Mouse (Mus musculus): ENCODE results near the gene Nop53. TPM values are rescaled to one million over a fixed set of nuclear protein-coding genes. Genes with fewer than 3 reads are reported as not detected.
"Not testable (repeated sequence)": the region's sequence is repeated elsewhere in the genome, so short reads cannot be mapped to it uniquely, and the experiment has no call there.

The Nop53 gene
- total RNA-seq, 2 experiments from 2014 or later, result 104 TPM

GRCm38 (mm10) chr7:15933437-15934359, 12.2 kb downstream of the Nop53 start:
- no peak for DNase-seq (ENCODE audit: extremely low spot score in 1 of 2, low spot score in 2 of 2)

GRCm38 (mm10) chr7:15931635-15932034, 14.2 kb downstream of the Nop53 start:
- DNase-seq (ENCODE audit: extremely low spot score in 1 of 2, low spot score in 2 of 2), result no peak
- intact Hi-C loops (cut with DNase I), result no loop called here

More at GRCm38 (mm10) chr7:15933437-15934359, 12.2 kb downstream of the Nop53 start:
- intact Hi-C loops (cut with DNase I), result no loop called here

GRCm38 (mm10) chr7:15930543-15930942, 15.3 kb downstream of the Nop53 start:
- no peak for DNase-seq (ENCODE audit: extremely low spot score in 1 of 2, low spot score in 2 of 2)
- intact Hi-C loops (cut with DNase I), result no loop called here

- DNase-seq (ENCODE audit: extremely low spot score in 1 of 2, low spot score in 2 of 2), result peak in 1 of 2 experiments; percentile 67
- intact Hi-C loops (cut with DNase I), result no loop called here
Observed at GRCm38 (mm10) chr7:15929910-15930309, 16.0 kb downstream of the Nop53 start.

- DNase-seq (ENCODE audit: extremely low spot score in 1 of 2, low spot score in 2 of 2), result peak; percentile 90 to 96
- intact Hi-C loops (cut with DNase I), result no loop called here
Observed at GRCm38 (mm10) chr7:15922220-15922773, 23.6 kb downstream of the Nop53 start, which contains the start of gene Selenow. Gene Selenow (minus strand): TSS chr7:15922402.

DNA sequence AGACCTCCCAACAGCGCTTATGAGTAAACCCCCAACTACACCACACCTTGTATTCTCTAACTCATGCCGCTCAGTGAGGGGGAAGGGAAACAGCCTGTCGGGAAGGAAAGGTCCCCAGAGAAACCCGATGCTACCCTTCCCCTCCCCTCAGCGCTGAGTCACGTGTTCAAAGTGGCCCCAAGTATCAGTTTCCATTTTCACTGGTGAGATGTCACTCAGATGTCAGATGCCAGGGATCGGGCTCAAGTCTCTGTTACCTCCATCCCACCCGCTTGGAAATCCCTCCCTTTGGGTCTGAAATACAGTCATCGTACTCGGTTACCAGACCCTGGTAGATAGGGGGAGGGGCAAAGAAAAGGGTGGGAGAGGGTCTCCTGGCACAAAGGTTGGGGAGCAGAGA, 24.1 kb downstream of the Nop53 start:
- peak in 1 of 2 experiments; percentile 45 for DNase-seq (ENCODE audit: extremely low spot score in 1 of 2, low spot score in 2 of 2)

GRCm38 (mm10) chr7:15920645-15921190, 25.2 kb downstream of the Nop53 start:
- intact Hi-C loops (cut with DNase I), result no loop called here

More for the DNA sequence above, 24.1 kb downstream of the Nop53 start:
- intact Hi-C loops (cut with DNase I), result no loop called here

DNA sequence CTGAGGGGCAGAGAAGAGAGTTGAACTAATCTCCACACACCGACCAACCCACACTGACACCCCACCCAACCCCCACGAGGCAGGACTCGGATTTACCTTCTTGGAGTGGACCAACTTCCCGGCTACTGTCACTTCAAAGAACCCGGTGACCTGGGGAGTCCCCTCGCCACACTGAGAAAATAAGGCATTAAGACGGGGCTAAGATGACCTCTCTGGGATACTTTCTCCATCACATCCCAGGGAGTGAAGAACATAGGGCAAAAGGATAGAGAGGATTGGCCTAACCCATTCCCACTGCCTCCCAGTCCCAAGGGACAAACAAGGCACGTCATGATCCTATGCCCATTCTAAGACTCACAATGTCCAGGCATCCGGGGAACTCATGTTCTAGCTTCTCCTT, 25.9 kb downstream of the Nop53 start:
- intact Hi-C loops (cut with DNase I), result no loop called here

More at GRCm38 (mm10) chr7:15920645-15921190, 25.2 kb downstream of the Nop53 start:
- DNase-seq (ENCODE audit: extremely low spot score in 1 of 2, low spot score in 2 of 2), result no peak

GRCm38 (mm10) chr7:15918371-15918770, 27.5 kb downstream of the Nop53 start:
- DNase-seq (ENCODE audit: extremely low spot score in 1 of 2, low spot score in 2 of 2), result peak in 1 of 2 experiments; percentile 53
- intact Hi-C loops (cut with DNase I), result no loop called here

More for the DNA sequence above, 25.9 kb downstream of the Nop53 start:
- no peak for DNase-seq (ENCODE audit: extremely low spot score in 1 of 2, low spot score in 2 of 2)

DNA sequence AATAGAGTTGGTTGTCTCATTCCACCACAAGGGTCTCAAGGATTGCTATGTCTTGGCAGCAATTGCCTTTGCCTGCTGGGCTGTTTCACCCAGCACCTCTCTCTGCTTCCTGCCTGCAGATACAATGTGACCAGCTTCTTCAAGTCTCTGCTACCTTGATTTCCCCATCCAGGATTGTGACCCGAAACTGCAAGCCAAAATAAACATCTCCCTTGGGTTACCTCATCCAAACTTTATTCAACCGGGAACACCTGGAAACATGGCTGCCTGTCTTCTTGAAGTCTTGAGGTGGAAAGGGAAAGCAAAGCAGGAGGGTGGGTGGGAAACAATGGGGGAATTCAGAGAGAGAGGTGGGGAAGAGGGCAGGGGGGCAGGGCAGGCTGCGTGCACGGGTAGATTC, 28.9 kb downstream of the Nop53 start:
- DNase-seq (ENCODE audit: extremely low spot score in 1 of 2, low spot score in 2 of 2), result no peak
- intact Hi-C loops (cut with DNase I), result no loop called here

GRCm38 (mm10) chr7:15916134-15916723, 29.6 kb downstream of the Nop53 start:
- intact Hi-C loops (cut with DNase I), result no loop called here
- no peak for DNase-seq (ENCODE audit: extremely low spot score in 1 of 2, low spot score in 2 of 2)

DNA sequence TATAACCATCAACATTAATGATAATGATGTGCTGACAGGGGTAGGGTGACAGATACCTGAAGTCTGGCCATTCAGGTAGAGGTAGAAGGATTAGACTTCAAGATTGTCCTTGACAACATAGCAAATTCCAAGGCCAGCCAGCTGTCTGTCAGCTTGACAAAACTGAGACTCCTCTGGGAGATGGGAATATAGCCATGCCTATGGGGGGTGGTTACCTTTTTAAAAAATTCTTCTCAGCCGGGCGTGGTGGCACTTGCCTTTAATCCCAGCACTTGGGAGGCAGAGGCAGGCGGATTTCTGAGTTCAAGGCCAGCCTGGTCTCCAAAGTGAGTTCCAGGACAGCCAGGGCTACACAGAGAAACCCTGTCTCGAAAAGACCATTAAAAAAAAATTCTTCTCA, 30.2 kb downstream of the Nop53 start:
- DNase-seq (ENCODE audit: extremely low spot score in 1 of 2, low spot score in 2 of 2); intact Hi-C loops (cut with DNase I): not testable (repeated sequence)

- no peak for DNase-seq (ENCODE audit: extremely low spot score in 1 of 2, low spot score in 2 of 2)
- intact Hi-C loops (cut with DNase I), result no loop called here
Observed at GRCm38 (mm10) chr7:15914751-15915150, 31.1 kb downstream of the Nop53 start.

DNA sequence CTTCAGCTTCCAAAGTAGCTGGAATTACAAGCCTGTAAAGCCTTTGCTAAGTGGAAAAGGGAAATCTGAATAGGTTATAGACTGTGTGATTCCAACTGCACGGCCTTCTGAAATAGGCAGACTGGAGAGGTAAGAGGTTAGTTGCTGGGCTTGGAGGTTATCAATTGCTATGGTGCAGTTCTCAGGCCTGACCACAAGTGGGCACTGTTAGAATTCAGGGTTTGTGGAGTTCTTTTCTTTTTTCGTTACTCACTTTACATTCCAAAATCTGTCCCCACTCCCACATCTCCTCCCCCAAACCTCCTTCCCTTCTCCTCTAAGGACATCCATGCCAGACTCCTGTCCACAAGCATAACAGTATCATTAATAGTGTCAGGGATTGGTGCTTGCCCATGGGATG, 31.6 kb downstream of the Nop53 start:
- intact Hi-C loops (cut with DNase I), result no loop called here
- DNase-seq (ENCODE audit: extremely low spot score in 1 of 2, low spot score in 2 of 2), result no peak

GRCm38 (mm10) chr7:15912183-15912582, 33.7 kb downstream of the Nop53 start:
- intact Hi-C loops (cut with DNase I), result loop anchor here (2.0 kb wide), 1 partner anchor 51 kb away; no protein-coding TSS in a partner anchor

DNA sequence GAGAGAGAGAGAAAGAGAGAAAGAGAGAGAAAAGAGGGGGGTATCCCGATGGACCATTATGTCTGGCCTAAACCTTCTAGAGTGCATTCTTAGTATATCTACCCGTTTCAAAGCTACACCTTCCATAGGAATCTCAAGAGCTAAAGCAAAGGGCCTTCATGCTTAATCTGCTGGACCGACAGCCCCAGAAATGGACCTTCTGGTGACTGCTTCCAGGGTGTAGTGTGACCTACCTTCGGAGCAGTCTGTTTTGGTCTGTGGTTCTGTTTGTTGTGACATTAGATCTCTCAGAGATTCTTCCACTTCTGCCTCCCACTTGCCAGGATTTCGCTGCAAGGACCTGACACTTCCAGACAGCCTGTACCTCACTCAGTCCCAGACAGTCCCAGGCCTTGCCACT, 35.4 kb downstream of the Nop53 start:
- DNase-seq (ENCODE audit: extremely low spot score in 1 of 2, low spot score in 2 of 2), result no peak
- intact Hi-C loops (cut with DNase I), result no loop called here

More at GRCm38 (mm10) chr7:15912183-15912582, 33.7 kb downstream of the Nop53 start:
- peak in 1 of 2 experiments; percentile 86 for DNase-seq (ENCODE audit: extremely low spot score in 1 of 2, low spot score in 2 of 2)

- intact Hi-C loops (cut with DNase I), result no loop called here
- no peak for DNase-seq (ENCODE audit: extremely low spot score in 1 of 2, low spot score in 2 of 2)
Observed at GRCm38 (mm10) chr7:15907971-15908590, 37.8 kb downstream of the Nop53 start.

DNA sequence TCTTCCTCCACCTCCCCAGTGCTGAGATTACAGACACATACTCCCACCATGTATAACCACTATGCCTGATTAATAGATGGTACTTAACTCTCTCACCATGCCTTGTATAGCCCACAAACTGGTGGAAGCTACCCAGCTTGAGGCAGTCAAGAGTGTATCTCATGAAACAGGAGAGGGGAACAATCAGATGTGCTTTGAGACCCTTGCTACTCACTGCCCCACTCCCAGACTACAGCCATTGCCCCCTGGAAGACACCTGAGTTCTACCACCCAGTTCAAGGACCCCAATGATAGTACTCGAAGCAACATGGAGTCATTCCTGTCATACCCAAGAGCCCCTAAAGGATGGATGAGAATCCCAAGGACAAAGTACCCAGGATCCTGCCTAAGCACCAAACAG, 39.3 kb downstream of the Nop53 start:
- no peak for DNase-seq (ENCODE audit: extremely low spot score in 1 of 2, low spot score in 2 of 2)
- intact Hi-C loops (cut with DNase I), result no loop called here

DNA sequence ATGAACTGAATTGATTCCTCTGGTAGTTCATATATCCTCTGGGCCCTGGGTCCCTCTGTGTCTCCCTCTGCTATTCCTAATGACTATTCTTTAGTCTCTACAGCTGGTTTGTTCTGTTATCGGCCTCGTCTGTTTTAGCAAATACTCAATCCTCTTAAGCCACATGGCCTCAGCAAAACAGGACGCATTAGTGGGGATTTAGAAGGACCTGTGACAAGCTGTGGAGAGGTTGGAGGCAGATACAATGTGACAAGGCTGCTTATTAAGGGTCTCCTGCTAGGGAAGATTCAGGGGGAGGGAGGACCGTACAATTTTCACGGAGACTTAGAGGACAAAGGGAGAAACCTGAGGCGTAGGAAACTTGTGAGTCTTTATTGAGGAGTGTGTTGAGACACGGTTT, 40.0 kb downstream of the Nop53 start:
- no peak for DNase-seq (ENCODE audit: extremely low spot score in 1 of 2, low spot score in 2 of 2)
- intact Hi-C loops (cut with DNase I), result no loop called here

Data from left cerebral cortex, postnatal 10 days (tissue).